ENCODE assay signal across 9 mouse cellular contexts in genomic region chr13:102658223-102658839, GRCm38 (mm10). TPM values are rescaled to one million over a fixed set of nuclear protein-coding genes. Genes with fewer than 3 reads are reported as not detected.
DNase-seq lines count a peak whose midpoint lies in the region; ATAC-seq and TF ChIP-seq lines count a peak whose summit lies in the region.
"Had no signal": no experiment of that assay in that cellular context is flagged by ENCODE, and none has a peak within 500 bp of the region (broad histone marks: within the 10 kb centered on the region; RNA-seq: fewer than 3 reads in every experiment).

No protein-coding gene starts in this region.

- no peak overlapping the region for H3K4me3 ChIP-seq in layer of hippocampus, adult 2 months
- H3K4me3 ChIP-seq: embryonic facial prominence, embryonic 13.5 days had no signal

- ATAC-seq in megakaryocyte, adult 5-6 weeks (ENCODE audit: poor library complexity, severe bottlenecking): peak; percentile 52

- TF ChIP-seq CTCF in layer of hippocampus, adult 2 months (conservative IDR thresholded peaks at IDR 0.05): no peak

- peak overlapping the region; percentile 48; the same call in 1 of the 2 replicates for H3K27ac ChIP-seq in layer of hippocampus, adult 2 months
- H3K27ac ChIP-seq: embryonic facial prominence, embryonic 13.5 days had no signal

- no peak for DNase-seq in layer of hippocampus, adult 2 months (ENCODE audit: low spot score in 2 of 2)
- DNase-seq in layer of hippocampus, adult 8-10 months (ENCODE audit: low spot score in 2 of 2): no peak
- DNase-seq in cerebellum, adult 9-11 months: peak; percentile 66
- peak; percentile 73 to 78 for DNase-seq in heart, postnatal 36 days
- no peak for DNase-seq in retina, embryonic 14.5 days (ENCODE audit: low spot score)
- DNase-seq in MN1 (ENCODE audit: low spot score): no peak
- no peak for DNase-seq in embryo, embryonic 10 days (ENCODE audit: low spot score)

- intact Hi-C loops in heart, postnatal 36 days (cut with DNase I): no loop called here

RNA-seq across cellular contexts. Expression of gene Cd180, which starts 35.0 kb away (rescaled TPM):
- 1 to 10 TPM; 2.1 to 2.4 TPM for total RNA-seq in layer of hippocampus, adult 2 months (2021)
- total RNA-seq in layer of hippocampus, adult 8-10 months (2022): 10 to 100 TPM in 2 of 4 experiments, 1 to 10 TPM in 2; 1.2 to 23.8 (median 10.5) TPM
- total RNA-seq in heart, postnatal 36 days (2021): 1 to 10 TPM; 1.1 TPM
- 223 and 239 TPM in 2 replicates for total RNA-seq in megakaryocyte, adult 5-6 weeks (2015)
- total RNA-seq in megakaryocyte, adult 5-6 weeks (2017): 49.9 and 60.6 TPM in 2 replicates

Comparison
In these comparisons a context has a peak if more than half of its experiments do, and no peak if none do; other contexts are left out.
1. DNase-seq: peak in cerebellum, adult 9-11 months (single experiment) and heart, postnatal 36 days (2 of 2); none in layer of hippocampus, adult 2 months (0 of 2), layer of hippocampus, adult 8-10 months (0 of 2), retina, embryonic 14.5 days (single experiment), MN1 (single experiment) and embryo, embryonic 10 days (single experiment).